Mouse (Mus musculus) gastrocnemius, adult 8-10 months (tissue): ENCODE data around the gene Tmem131l. TPM values are rescaled to one million over a fixed set of nuclear protein-coding genes. Genes with fewer than 3 reads are reported as not detected.

Source experiments
- DNase-seq, 2 experiments: peaks; one replicate each; pipeline ENCODE4 v3.0.0; 2022; ENCODE audit warnings: low spot score in 2 of 2
- total RNA-seq, 4 experiments: library from RNA; stranded (reverse); gene quantifications; 2 replicates each; pipeline ENCODE4 v1.2.4; 2022

The Tmem131l gene
- total RNA-seq: 10 to 100 TPM in 3 of 4 experiments, 1 to 10 TPM in 1; 8.7 to 13.1 (median 11.6) TPM

- DNase-seq: peak; percentile 53 to 61
These were observed at the start of gene Tmem131l for GRCm38 (mm10) chr3:84039646-84040475. Gene Tmem131l, minus strand, starts transcription at chr3:84040175.

GRCm38 (mm10) chr3:84086921-84087320, 46.9 kb upstream of the Tmem131l start:
- DNase-seq: no peak

DNA sequence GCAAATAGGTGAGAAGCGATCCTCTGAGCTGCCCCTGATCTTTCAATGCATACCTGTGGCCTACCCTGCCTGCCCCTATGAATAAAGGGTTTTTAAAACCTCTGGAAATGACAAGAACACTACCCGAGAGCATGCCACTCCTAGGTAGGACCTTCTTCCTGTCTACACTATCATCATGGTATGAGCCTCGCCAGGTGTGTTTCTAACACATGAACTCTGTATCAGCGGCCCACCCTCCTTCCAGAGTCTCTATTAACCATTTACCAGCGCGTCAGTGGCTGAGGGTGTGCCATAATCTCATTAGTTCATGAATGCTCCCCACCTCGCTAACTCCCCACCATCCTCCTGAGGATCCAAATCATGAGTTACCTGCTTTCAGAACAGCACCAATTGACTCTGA, 46.4 kb upstream of the Tmem131l start:
- no peak for DNase-seq

DNA sequence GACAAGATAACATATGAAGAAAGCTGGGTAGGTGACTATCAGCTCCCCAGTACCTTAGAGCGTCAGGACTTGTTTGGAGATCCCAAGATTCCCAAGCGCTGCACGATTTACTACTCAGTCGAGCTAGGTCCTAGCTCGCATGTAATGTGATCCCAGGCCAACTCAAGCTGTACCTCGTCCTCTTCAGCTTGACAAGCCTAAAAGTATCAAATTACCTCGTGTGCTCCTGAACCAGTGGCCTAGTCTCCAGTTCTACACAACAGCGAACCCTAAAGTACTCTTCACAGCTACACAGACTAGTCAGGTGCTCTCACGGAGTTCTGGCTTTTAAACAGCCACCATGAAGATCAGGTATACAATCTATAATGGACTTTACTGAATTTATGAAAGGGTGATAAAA, 45.5 kb upstream of the Tmem131l start:
- DNase-seq: no peak

GRCm38 (mm10) chr3:84081208-84081722, 41.3 kb upstream of the Tmem131l start:
- no peak for DNase-seq

- no peak for DNase-seq
These were observed 40.1 kb upstream of the Tmem131l start for GRCm38 (mm10) chr3:84080074-84080473.

- DNase-seq: no peak
These were observed 37.5 kb upstream of the Tmem131l start for GRCm38 (mm10) chr3:84077505-84077904.

- DNase-seq: no peak
These were observed 36.8 kb upstream of the Tmem131l start for GRCm38 (mm10) chr3:84076543-84077332.

DNA sequence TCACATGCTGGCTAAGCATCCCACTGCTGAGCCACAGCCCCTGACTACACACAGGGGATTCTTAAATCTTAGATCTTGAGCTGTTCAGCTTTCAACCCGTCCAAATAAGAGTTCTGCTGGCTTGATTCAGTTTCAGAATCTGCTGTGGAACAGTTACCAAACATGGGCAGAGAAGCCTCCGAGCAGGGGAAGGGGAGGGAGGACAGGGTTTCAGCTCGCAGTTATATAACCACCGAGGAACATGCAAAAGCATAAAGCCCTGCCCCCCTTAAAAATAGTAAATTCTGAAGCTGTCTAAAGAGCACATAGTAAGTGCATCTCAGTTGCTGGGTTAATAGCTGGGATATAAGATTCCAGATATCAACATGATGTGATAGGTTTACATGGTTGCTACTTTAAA, 35.5 kb upstream of the Tmem131l start:
- no peak for DNase-seq

DNA sequence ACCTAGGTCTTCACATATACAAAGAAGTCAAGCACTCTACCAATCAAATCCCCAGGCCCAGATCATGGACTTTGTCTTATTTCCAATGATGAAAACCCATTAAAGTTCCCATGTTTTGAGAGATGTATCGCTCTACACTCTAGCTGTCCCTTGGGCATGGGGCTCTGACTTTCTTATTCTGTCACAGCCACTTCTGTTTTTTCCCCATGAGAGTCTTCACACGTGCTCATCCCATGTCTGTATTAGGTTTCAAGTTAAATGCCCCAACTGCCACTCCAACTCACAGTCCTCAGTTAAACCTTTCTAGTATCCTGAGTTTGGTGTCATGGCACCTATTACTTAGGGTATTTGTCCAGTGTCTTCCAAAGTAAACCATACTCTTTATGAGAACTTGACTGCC, 34.8 kb upstream of the Tmem131l start:
- no peak for DNase-seq

DNA sequence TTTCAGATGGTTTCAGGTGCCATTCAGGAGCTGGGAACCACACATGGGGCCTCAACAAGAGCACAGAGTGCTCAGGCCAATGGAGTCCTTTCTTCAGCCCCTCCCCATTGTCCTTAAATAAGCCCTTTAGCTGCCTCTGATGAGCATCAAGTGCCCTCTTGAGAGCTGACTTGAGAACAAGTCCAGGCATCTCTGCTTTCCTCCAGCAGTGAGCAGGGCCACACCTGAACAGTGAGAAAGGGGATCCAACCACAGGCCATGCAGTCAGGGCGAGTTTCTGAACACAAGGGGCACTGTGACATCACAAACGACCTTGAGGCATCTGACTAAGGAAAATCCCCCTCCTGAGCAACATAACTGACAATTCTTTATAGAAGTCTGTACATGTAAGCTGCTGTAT, 31.7 kb upstream of the Tmem131l start:
- DNase-seq: no peak

- no peak for DNase-seq
These were observed 30.8 kb upstream of the Tmem131l start for GRCm38 (mm10) chr3:84070811-84071210.

- DNase-seq: no peak
These were observed 29.1 kb upstream of the Tmem131l start for GRCm38 (mm10) chr3:84068831-84069709.

GRCm38 (mm10) chr3:84065825-84066224, 25.9 kb upstream of the Tmem131l start:
- no peak for DNase-seq

DNA sequence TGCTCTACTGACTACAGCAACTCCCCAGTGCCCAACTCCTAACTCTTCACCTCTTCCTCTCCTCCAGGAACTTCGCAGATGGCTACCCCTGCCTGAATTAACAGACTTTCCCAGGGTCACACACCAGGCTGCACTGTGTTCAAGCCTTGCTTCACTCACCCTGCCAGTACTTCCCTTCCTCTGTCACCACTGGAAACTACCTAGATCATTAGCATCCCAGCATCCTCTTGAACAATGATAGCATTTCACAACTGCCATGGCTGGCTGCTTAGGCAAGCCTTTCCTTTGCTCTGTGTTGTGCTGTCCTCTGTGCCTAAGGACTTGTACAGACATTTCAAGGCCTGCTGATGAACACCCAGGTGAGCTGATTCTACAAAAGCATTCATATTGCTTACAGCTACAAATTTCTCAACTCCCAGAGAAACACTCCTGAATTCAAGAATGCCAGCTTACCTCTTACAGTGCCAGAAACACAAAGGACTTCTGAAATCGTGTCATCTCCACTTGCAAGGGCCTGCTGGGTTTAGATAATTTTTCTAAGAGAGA, 23.5 kb upstream of the Tmem131l start:
- DNase-seq: no peak

- DNase-seq: peak; percentile 40 to 59
These were observed 21.8 kb upstream of the Tmem131l start for GRCm38 (mm10) chr3:84061523-84062453.

DNA sequence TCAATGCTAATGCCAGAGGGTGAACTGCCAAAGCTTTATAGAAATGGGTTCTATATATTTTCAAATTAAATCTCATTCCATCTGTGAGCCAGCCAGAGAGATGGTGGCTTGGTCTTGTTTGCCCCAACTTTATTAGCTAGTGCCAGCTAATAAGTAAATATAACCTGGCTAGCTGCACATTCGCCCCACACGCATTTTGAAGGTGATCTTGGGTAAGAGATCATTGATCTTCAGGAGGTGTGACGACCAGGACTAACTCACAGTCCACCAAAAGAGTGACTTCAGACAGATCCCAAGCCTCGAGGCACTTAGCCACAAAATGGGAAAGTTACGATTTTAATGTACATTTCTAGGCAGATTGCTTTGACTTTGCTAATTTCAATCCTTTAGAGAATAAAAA, 21.0 kb upstream of the Tmem131l start:
- no peak for DNase-seq

DNA sequence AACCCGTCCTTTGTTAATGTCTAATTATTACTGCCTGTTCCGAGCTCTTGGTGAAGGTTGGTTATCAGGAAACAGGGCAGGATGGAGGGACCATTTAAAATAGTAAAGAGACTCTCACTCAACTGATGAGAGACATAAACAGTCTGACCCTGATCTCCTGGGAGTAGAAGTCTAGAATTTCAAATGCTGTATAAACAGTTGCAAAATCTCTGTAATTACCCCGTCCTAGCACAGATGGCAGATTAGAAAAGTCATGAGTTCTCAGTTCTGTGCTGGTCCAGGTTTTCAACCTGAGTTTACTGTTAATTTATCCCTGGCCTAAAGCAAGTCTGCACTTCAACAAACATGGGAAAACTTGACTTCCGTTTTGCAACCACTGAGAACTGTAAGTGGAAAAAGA, 20.2 kb upstream of the Tmem131l start:
- no peak for DNase-seq

DNA sequence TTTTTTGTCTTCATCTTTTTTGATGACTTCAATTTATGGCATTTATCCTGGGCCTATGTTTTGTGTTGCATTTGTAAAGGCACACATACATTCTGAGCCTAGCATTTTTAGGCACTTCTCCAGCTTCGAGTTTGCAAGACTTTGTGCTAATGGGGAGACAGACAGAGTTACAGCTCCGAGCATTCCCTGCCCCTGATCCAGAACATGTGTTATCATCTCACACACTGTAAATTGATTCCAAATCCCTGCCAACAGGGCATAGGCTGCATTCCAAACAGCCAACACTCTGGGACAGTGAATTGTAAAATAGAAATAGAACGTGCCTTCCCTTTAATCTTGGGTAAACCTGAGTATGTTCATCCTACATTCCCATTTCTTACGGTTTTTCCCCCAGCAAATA, 19.7 kb upstream of the Tmem131l start:
- DNase-seq: no peak

GRCm38 (mm10) chr3:84059261-84059660, 19.3 kb upstream of the Tmem131l start:
- no peak for DNase-seq
